Mouse (Mus musculus) skeletal muscle tissue, adult 2 months (tissue): ENCODE measurements around the gene Pafah1b2.

ENCODE experiments used
- DNase-seq: peaks from one replicate; pipeline ENCODE4 v3.0.0-alpha.2; 2012; ENCODE audit warnings: low read depth, low spot score

Pafah1b2 gene

GRCm38 (mm10) chr9:45980611-45981010, 31.9 kb downstream of the Pafah1b2 start:
- no peak for DNase-seq

GRCm38 (mm10) chr9:45979778-45980177, 32.7 kb downstream of the Pafah1b2 start:
- no peak for DNase-seq

- DNase-seq = no peak
Measured at GRCm38 (mm10) chr9:45976884-45977283, 35.6 kb downstream of the Pafah1b2 start.

- no peak for DNase-seq
Measured at GRCm38 (mm10) chr9:45963577-45963976, 48.9 kb downstream of the Pafah1b2 start.

- DNase-seq = no peak
Measured at GRCm38 (mm10) chr9:45961855-45962254, 50.6 kb downstream of the Pafah1b2 start.

GRCm38 (mm10) chr9:45959661-45960060, 52.8 kb downstream of the Pafah1b2 start:
- DNase-seq = no peak

GRCm38 (mm10) chr9:45958851-45959250, 53.6 kb downstream of the Pafah1b2 start:
- no peak for DNase-seq

- DNase-seq = no peak
Measured at GRCm38 (mm10) chr9:45958023-45958670, 54.3 kb downstream of the Pafah1b2 start.

GRCm38 (mm10) chr9:45955107-45955963, 57.2 kb downstream of the Pafah1b2 start, which contains the start of gene Sidt2:
Gene Sidt2 (minus strand): TSS chr9:45955258.
- peak; percentile 90 for DNase-seq

GRCm38 (mm10) chr9:45954294-45955106, 58.0 kb downstream of the Pafah1b2 start:
- DNase-seq = peak; percentile 59

GRCm38 (mm10) chr9:45953511-45954293, 58.8 kb downstream of the Pafah1b2 start:
- DNase-seq = no peak

GRCm38 (mm10) chr9:45952890-45953289, 59.6 kb downstream of the Pafah1b2 start:
- DNase-seq = no peak

- DNase-seq = no peak
Measured at GRCm38 (mm10) chr9:45952057-45952456, 60.4 kb downstream of the Pafah1b2 start.

- no peak for DNase-seq
Measured at GRCm38 (mm10) chr9:45946872-45947183, 65.7 kb downstream of the Pafah1b2 start.

GRCm38 (mm10) chr9:45946182-45946871, 66.2 kb downstream of the Pafah1b2 start:
- DNase-seq = no peak

- DNase-seq = no peak
Measured at GRCm38 (mm10) chr9:45945721-45946120, 66.8 kb downstream of the Pafah1b2 start.

- DNase-seq = no peak
Measured at GRCm38 (mm10) chr9:45944506-45945400, 67.7 kb downstream of the Pafah1b2 start.

GRCm38 (mm10) chr9:45943628-45944505, 68.6 kb downstream of the Pafah1b2 start:
- no peak for DNase-seq

- no peak for DNase-seq
Measured at GRCm38 (mm10) chr9:45942916-45943315, 69.6 kb downstream of the Pafah1b2 start.
